Mouse (Mus musculus): Measurements from ENCODE around the gene Syt16.

The Syt16 gene

GRCm38 (mm10) chr12:74105811-74106513 is 108.5 kb downstream of the Syt16 start:
- no peak for DNase-seq (ENCODE audit: low read depth)

GRCm38 (mm10) chr12:74108663-74109081 is 111.2 kb downstream of the Syt16 start:
- no peak for DNase-seq (ENCODE audit: low read depth)

- no peak for DNase-seq (ENCODE audit: low read depth)
Measured at GRCm38 (mm10) chr12:74109462-74110068, 112.1 kb downstream of the Syt16 start.

GRCm38 (mm10) chr12:74116825-74117224 is 119.4 kb downstream of the Syt16 start:
- DNase-seq (ENCODE audit: low read depth): no peak

- no peak for DNase-seq (ENCODE audit: low read depth)
Measured at GRCm38 (mm10) chr12:74125796-74126195, 128.3 kb downstream of the Syt16 start.

GRCm38 (mm10) chr12:74128229-74128628 is 130.8 kb downstream of the Syt16 start:
- DNase-seq (ENCODE audit: low read depth): no peak

- no peak for DNase-seq (ENCODE audit: low read depth)
Measured at GRCm38 (mm10) chr12:74131790-74132189, 134.3 kb downstream of the Syt16 start.

- no peak for DNase-seq (ENCODE audit: low read depth)
Measured at GRCm38 (mm10) chr12:74142147-74142546, 144.7 kb downstream of the Syt16 start.

GRCm38 (mm10) chr12:74144385-74144784 is 146.9 kb downstream of the Syt16 start:
- no peak for DNase-seq (ENCODE audit: low read depth)

GRCm38 (mm10) chr12:74160791-74161190 is 163.3 kb downstream of the Syt16 start:
- DNase-seq (ENCODE audit: low read depth): no peak

- DNase-seq (ENCODE audit: low read depth): no peak
Measured at GRCm38 (mm10) chr12:74163080-74163479, 165.6 kb downstream of the Syt16 start.

GRCm38 (mm10) chr12:74171257-74171656 is 173.8 kb downstream of the Syt16 start:
- DNase-seq (ENCODE audit: low read depth): no peak

- DNase-seq (ENCODE audit: low read depth): no peak
Measured at GRCm38 (mm10) chr12:74173902-74174301, 176.4 kb downstream of the Syt16 start.

- no peak for DNase-seq (ENCODE audit: low read depth)
Measured at GRCm38 (mm10) chr12:74184596-74184995, 187.1 kb downstream of the Syt16 start.

GRCm38 (mm10) chr12:74188243-74188785 is 190.9 kb downstream of the Syt16 start:
- no peak for DNase-seq (ENCODE audit: low read depth)

- no peak for DNase-seq (ENCODE audit: low read depth)
Measured at GRCm38 (mm10) chr12:74188815-74189214, 191.4 kb downstream of the Syt16 start.

GRCm38 (mm10) chr12:74189840-74190239 is 192.4 kb downstream of the Syt16 start:
- DNase-seq (ENCODE audit: low read depth): no peak

- no peak for DNase-seq (ENCODE audit: low read depth)
Measured at GRCm38 (mm10) chr12:74190297-74190696, 192.8 kb downstream of the Syt16 start.

GRCm38 (mm10) chr12:74192552-74192951 is 195.1 kb downstream of the Syt16 start:
- DNase-seq (ENCODE audit: low read depth): peak; percentile 87

- DNase-seq (ENCODE audit: low read depth): no peak
Measured at GRCm38 (mm10) chr12:74201410-74201809, 203.9 kb downstream of the Syt16 start.

GRCm38 (mm10) chr12:74202431-74203042 is 205.1 kb downstream of the Syt16 start:
- no peak for DNase-seq (ENCODE audit: low read depth)

- DNase-seq (ENCODE audit: low read depth): no peak
Measured at GRCm38 (mm10) chr12:74212156-74212555, 214.7 kb downstream of the Syt16 start.

GRCm38 (mm10) chr12:74216103-74216728 is 218.8 kb downstream of the Syt16 start:
- no peak for DNase-seq (ENCODE audit: low read depth)
